Mouse (Mus musculus) testis, adult 2 months (tissue): Measurements from ENCODE around the gene Ankrd61. TPM values are rescaled to one million over a fixed set of nuclear protein-coding genes. Genes with fewer than 3 reads are reported as not detected.

Experiments
- H3K27ac ChIP-seq: fragments of 200-500 bp; 2 replicates; pipeline ENCODE4 v1.5.1; 2012; ENCODE audit warnings: low read depth, low read length; ENCODE audit not compliant: control insufficient read depth, insufficient read depth
- H3K27me3 ChIP-seq: fragments of 200-500 bp; 2 replicates; pipeline ENCODE4 v1.6.1; 2012; ENCODE audit warnings: mild to moderate bottlenecking, low read length, moderate library complexity; ENCODE audit not compliant: control insufficient read depth, insufficient read depth
- H3K36me3 ChIP-seq: fragments of 200-500 bp; 2 replicates; pipeline ENCODE4 v1.6.1; 2012; ENCODE audit warnings: mild to moderate bottlenecking, low read length; ENCODE audit not compliant: control insufficient read depth, insufficient read depth
- H3K4me1 ChIP-seq: fragments of 200-500 bp; 2 replicates; pipeline ENCODE4 v1.6.1; 2012; ENCODE audit warnings: low read length; ENCODE audit not compliant: control insufficient read depth, insufficient read depth
- H3K4me3 ChIP-seq: fragments of 200-500 bp; 2 replicates; pipeline ENCODE4 v1.5.1; 2012; ENCODE audit warnings: low read depth, mild to moderate bottlenecking, low read length, moderate library complexity, mixed read lengths; ENCODE audit not compliant: control insufficient read depth
- CTCF ChIP-seq: fragments of 200-500 bp; IDR thresholded peaks from 2 replicates; pipeline ENCODE4 v1.5.1; 2012; ENCODE audit warnings: low read depth, mild to moderate bottlenecking, inconsistent platforms, low read length, moderate library complexity; ENCODE audit not compliant: control insufficient read depth, insufficient read depth, insufficient replicate concordance
- POLR2A ChIP-seq: fragments of 200-500 bp; IDR thresholded peaks from 2 replicates; pipeline ENCODE4 v1.6.1; 2012; ENCODE audit warnings: low read depth, mild to moderate bottlenecking, inconsistent platforms, low read length, moderate library complexity; ENCODE audit not compliant: control insufficient read depth
- polyA plus RNA-seq: library from polyadenylated mRNA; depleted of rRNA; stranded (reverse); fragments of >200 nt; gene quantifications from 2 replicates; pipeline ENCODE4 v1.2.3, GENCODE M21; 2012; rRNA removed

Ankrd61 gene
- polyA plus RNA-seq, 1 experiment: 206 TPM

- Histone ChIP-seq H3K27me3 (no peaks in the 10 kb centered on the region), H3K36me3 (peaks cover 3% of the 10 kb centered on the region), H3K4me3 (no peak overlapping the region), H3K27ac (no peak overlapping the region), H3K4me1 (no peaks in the 10 kb centered on the region)
- no peak for TF ChIP-seq POLR2A
- no peak for TF ChIP-seq CTCF
Measured at GRCm38 (mm10) chr5:143890741-143891140, 6.7 kb downstream of the Ankrd61 start.

- peaks cover 4% of the 10 kb centered on the region; the same call in 1 of the 2 replicates for H3K36me3 ChIP-seq
- no peaks in the 10 kb centered on the region for H3K4me1 ChIP-seq
- no peak overlapping the region for H3K27ac ChIP-seq
- no peak overlapping the region for H3K4me3 ChIP-seq
- TF ChIP-seq POLR2A (no peak), CTCF (no peak)
- H3K27me3 ChIP-seq: no peaks in the 10 kb centered on the region
Measured at GRCm38 (mm10) chr5:143885274-143885673, 12.2 kb downstream of the Ankrd61 start.

GRCm38 (mm10) chr5:143874571-143874970 is 22.9 kb downstream of the Ankrd61 start:
- Histone ChIP-seq H3K27ac (no peak overlapping the region), H3K27me3 (no peaks in the 10 kb centered on the region), H3K4me1 (no peaks in the 10 kb centered on the region), H3K36me3 (no peaks in the 10 kb centered on the region), H3K4me3 (no peak overlapping the region)
- TF ChIP-seq CTCF (no peak), POLR2A (no peak)

GRCm38 (mm10) chr5:143871547-143872169 is 25.8 kb downstream of the Ankrd61 start:
- Histone ChIP-seq H3K27me3 (no peaks in the 10 kb centered on the region), H3K4me3 (no peak overlapping the region), H3K36me3 (no peaks in the 10 kb centered on the region), H3K4me1 (no peaks in the 10 kb centered on the region), H3K27ac (no peak overlapping the region)
- no peak for TF ChIP-seq POLR2A
- no peak for TF ChIP-seq CTCF

Other genes starting within 250 kb of the Ankrd61 start
- gene Usp42, start 165.4 kb downstream of the Ankrd61 start, polyA plus RNA-seq: 33.0 and 35.8 TPM in 2 replicates
- gene Eif2ak1, start 79.9 kb downstream of the Ankrd61 start, polyA plus RNA-seq: 14.3 and 15.7 TPM in 2 replicates
- 35.2 and 40.5 TPM in 2 replicates for gene Aimp2, start 12.2 kb upstream of the Ankrd61 start, polyA plus RNA-seq
- 2.4 and 3.4 TPM in 2 replicates for gene Pms2, start 12.3 kb upstream of the Ankrd61 start, polyA plus RNA-seq
- 0.32 and 0.69 TPM in 2 replicates for gene Gm42421, start 30.5 kb upstream of the Ankrd61 start, polyA plus RNA-seq
- gene Rsph10b, start 35.4 kb upstream of the Ankrd61 start, polyA plus RNA-seq: 34.7 and 37.5 TPM in 2 replicates
- gene Ccz1, start 117.2 kb upstream of the Ankrd61 start, polyA plus RNA-seq: 25.7 and 31.1 TPM in 2 replicates
- gene Ocm, start 129.0 kb upstream of the Ankrd61 start, polyA plus RNA-seq: not detected in 2 replicates
- 10.4 and 11.3 TPM in 2 replicates for gene Lmtk2, start 202.8 kb upstream of the Ankrd61 start, polyA plus RNA-seq